In the genomic region with DNA sequence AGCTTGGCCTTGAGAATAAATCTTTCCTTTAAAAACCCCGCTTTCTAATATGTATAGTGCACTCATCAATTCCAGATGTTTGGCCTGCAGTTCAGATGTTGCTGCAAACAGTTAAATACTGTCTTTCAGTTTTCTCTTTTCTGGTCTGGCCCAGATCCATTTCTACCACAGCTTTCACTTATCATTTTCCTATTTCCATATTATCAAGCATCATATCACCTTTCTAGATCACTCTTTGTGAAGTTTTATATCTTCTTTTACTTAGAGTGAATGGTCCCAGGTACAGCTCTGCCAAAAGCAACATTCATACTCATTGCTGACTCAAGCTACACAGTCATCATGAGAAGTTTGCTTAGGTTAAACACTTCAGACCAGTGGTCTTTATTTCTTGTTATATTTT, we compare ENCODE assay signal across 21 mouse cellular contexts.
"Had no signal": no experiment of that assay in that cellular context is flagged by ENCODE, and none has a peak within 500 bp of the region (broad histone marks: within the 10 kb centered on the region; RNA-seq: fewer than 3 reads in every experiment).

No protein-coding gene starts in this region.

- H3K27me3 ChIP-seq: lung, embryonic 15.5 days; midbrain, embryonic 12.5 days; neural tube, embryonic 13.5 days; neural tube, embryonic 15.5 days; stomach, embryonic 15.5 days had no signal

- H3K36me3 ChIP-seq: lung, embryonic 15.5 days; midbrain, embryonic 10.5 days; midbrain, embryonic 12.5 days; neural tube, embryonic 13.5 days; neural tube, embryonic 15.5 days; stomach, embryonic 15.5 days had no signal

- ATAC-seq: liver, postnatal 0 days; lung, postnatal 0 days; midbrain, embryonic 16.5 days had no signal

- H3K4me2 ChIP-seq: lung, embryonic 15.5 days; midbrain, embryonic 12.5 days; neural tube, embryonic 13.5 days; neural tube, embryonic 15.5 days; stomach, embryonic 15.5 days had no signal

- DNase-seq: liver, postnatal 0 days; lung, adult 2 months; lung, postnatal 14 days; lung, postnatal 36 days; midbrain, embryonic 14.5 days; right cerebral cortex, postnatal 14 days; thymus, adult 2 months; thymus, postnatal 25 days; thymus, postnatal 4 days had no signal

- H3K9ac ChIP-seq: liver, postnatal 0 days; lung, embryonic 15.5 days; midbrain, embryonic 12.5 days; neural tube, embryonic 13.5 days; neural tube, embryonic 15.5 days; stomach, embryonic 15.5 days had no signal

- H3K4me1 ChIP-seq: lung, embryonic 15.5 days; megakaryocyte, embryonic 14.5 days; midbrain, embryonic 10.5 days; midbrain, embryonic 12.5 days; neural tube, embryonic 13.5 days; neural tube, embryonic 15.5 days; stomach, embryonic 15.5 days had no signal

- H3K27ac ChIP-seq: lung, embryonic 15.5 days; macrophage; midbrain, embryonic 10.5 days; midbrain, embryonic 12.5 days; neural tube, embryonic 13.5 days; neural tube, embryonic 15.5 days; stomach, embryonic 15.5 days; stomach, postnatal 0 days had no signal

- H3K4me3 ChIP-seq: lung, embryonic 15.5 days; megakaryocyte, embryonic 14.5 days; midbrain, embryonic 10.5 days; midbrain, embryonic 12.5 days; myocyte; neural tube, embryonic 13.5 days; neural tube, embryonic 15.5 days; stomach, embryonic 15.5 days had no signal

- H3K9me3 ChIP-seq: lung, embryonic 15.5 days; megakaryocyte, embryonic 14.5 days; midbrain, embryonic 10.5 days; midbrain, embryonic 12.5 days; neural tube, embryonic 13.5 days; neural tube, embryonic 15.5 days; stomach, embryonic 15.5 days had no signal
